Mouse (Mus musculus) midbrain, embryonic 13.5 days (tissue): ENCODE measurements around the gene Ddit4. TPM values are rescaled to one million over a fixed set of nuclear protein-coding genes. Genes with fewer than 3 reads are reported as not detected.
A peak's percentile ranks its signal among the peaks of the same experiment; 100 is the strongest.

Experiments used
- ATAC-seq: fragments of 200-750 bp; cut with Nextera tagmentation; 2 replicates; pipeline ENCODE4 v1.8.0; 2017; ENCODE audit warnings: mild to moderate bottlenecking, moderate TSS enrichment, moderate library complexity
- H3K27ac ChIP-seq: fragments of 300-500 bp; sonication (generic); 2 replicates; pipeline ENCODE4 v1.5.1; 2015; ENCODE audit warnings: inconsistent platforms, mild to moderate bottlenecking, moderate library complexity
- H3K27me3 ChIP-seq: fragments of 300-500 bp; sonication (generic); 2 replicates; pipeline ENCODE4 v1.6.1; 2015; ENCODE audit warnings: mild to moderate bottlenecking, inconsistent platforms
- H3K36me3 ChIP-seq: fragments of 300-500 bp; sonication (generic); 2 replicates; pipeline ENCODE4 v1.6.1; 2015; ENCODE audit warnings: mild to moderate bottlenecking, inconsistent platforms
- H3K4me1 ChIP-seq: fragments of 300-500 bp; sonication (generic); replicated peaks from 2 replicates; pipeline ENCODE4 v1.6.1; 2015; ENCODE audit warnings: inconsistent platforms
- H3K4me2 ChIP-seq: fragments of 300-500 bp; sonication (generic); replicated peaks from 2 replicates; pipeline ENCODE4 v1.6.1; 2015; ENCODE audit warnings: moderate library complexity, mild to moderate bottlenecking, inconsistent platforms
- H3K4me3 ChIP-seq: fragments of 300-500 bp; sonication (generic); replicated peaks from 2 replicates; pipeline ENCODE4 v1.5.1; 2015; ENCODE audit warnings: mild to moderate bottlenecking, inconsistent platforms
- H3K9ac ChIP-seq: fragments of 300-500 bp; sonication (generic); replicated peaks from 2 replicates; pipeline ENCODE4 v1.6.1; 2015; ENCODE audit warnings: mild to moderate bottlenecking, inconsistent platforms
- H3K9me3 ChIP-seq: fragments of 300-500 bp; sonication (generic); 2 replicates; pipeline ENCODE4 v1.6.1; 2016; ENCODE audit warnings: mild to moderate bottlenecking, inconsistent platforms
- WGBS: fragments of 180-500 bp; shearing (Covaris S2); methylation state at CpG from one replicate; pipeline ENCODE4 v1.1.7; 2015; 5-methylcytosine and 5-hydroxymethylcytosine counted together
- polyA plus RNA-seq: library from polyadenylated mRNA; unstranded; fragments of >200 nt; fragmentation: Nextera tagmentation; extraction: Ambion mirVana; gene quantifications from 2 replicates; pipeline ENCODE4 v1.2.1, GENCODE M21; 2015

The Ddit4 gene
- polyA plus RNA-seq, 1 experiment from 2014 or later = 58.7 TPM

DNA sequence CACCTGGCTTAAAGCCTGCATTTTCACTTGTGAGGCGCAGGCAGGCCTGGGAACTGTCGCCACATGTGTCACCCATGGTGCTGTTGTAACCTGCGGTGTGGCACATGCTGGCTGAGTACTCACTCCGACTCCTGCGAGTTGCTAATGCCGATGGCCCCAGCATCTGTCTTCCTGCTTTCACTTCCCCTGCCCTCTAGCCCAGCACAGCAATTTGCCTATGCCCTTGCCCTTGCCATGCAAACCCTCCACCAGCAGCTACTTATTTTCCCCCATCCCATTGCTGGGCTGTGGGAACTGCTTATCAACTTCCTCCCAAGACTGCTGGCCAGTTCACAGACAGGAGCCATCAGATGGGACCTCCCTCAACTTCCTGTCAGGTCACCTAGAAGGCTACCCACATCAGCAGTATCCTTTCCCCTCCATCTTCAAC lies 29.2 kb upstream of the Ddit4 start:
- peaks cover 16% of the 10 kb centered on the region for H3K36me3 ChIP-seq
- H3K9ac ChIP-seq = no peak overlapping the region
- 87% methylated on average over 6 of the region's 6 CpGs for WGBS
- no peak overlapping the region for H3K27ac ChIP-seq
- H3K4me1 ChIP-seq = peaks cover 22% of the 10 kb centered on the region
- no peaks in the 10 kb centered on the region for H3K27me3 ChIP-seq
- no peak overlapping the region for H3K4me2 ChIP-seq
- ATAC-seq = no peak
- H3K4me3 ChIP-seq = no peak overlapping the region
- H3K9me3 ChIP-seq = no peaks in the 10 kb centered on the region

DNA sequence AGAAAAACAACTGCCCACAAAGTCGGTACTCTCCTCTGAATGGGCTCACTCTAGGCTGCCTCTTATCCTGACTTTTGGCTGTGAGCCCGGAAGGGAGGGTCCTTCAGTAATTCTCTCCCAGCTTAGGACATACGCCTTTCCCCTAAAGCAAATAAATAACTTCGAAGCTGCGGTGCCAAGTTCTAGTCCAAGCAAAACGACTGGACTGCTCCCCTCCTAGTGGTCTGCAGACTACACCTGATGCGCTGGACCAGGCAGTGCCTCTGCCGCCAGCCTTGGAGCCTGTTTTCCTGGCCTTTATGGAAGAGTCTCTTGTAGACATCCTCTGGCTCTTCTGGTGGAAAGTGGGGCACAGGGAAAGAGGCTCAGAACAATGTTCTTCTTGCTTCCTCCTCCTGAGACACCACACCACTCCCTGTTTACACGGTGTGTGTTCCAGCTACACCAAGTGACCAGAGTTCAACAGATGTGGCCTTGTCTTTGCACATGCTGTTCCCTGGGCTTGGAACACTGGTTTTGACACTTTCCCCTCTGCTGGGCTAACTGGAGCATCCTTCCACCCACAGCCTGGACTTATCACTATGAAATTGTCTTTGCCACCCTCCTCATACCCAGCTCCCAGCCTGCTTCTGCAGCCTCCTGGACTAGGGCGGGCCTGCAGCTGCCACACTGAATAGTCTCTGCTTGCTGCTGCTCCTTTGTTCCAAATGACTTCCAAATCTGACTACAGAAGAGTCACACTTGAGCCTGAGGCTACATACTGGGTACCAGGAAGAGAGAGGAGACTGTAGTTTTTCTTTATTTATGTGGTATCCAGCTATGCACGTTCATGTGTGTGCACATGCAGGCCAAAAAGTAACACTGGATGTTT lies 27.5 kb upstream of the Ddit4 start:
- ATAC-seq = 0 out of 2 replicates have a peak, but pooled peaks have one; percentile 35
- H3K36me3 ChIP-seq = peaks cover 8% of the 10 kb centered on the region
- 0 out of 2 replicates have a peak overlapping the region, but pooled peaks have one; percentile 1 for H3K9ac ChIP-seq
- H3K27ac ChIP-seq = peak overlapping the region; percentile 78
- WGBS = 52% methylated on average over 11 of the region's 11 CpGs
- no peaks in the 10 kb centered on the region for H3K27me3 ChIP-seq
- H3K9me3 ChIP-seq = no peaks in the 10 kb centered on the region
- peaks cover 32% of the 10 kb centered on the region for H3K4me1 ChIP-seq
- no peak overlapping the region for H3K4me2 ChIP-seq
- no peak overlapping the region for H3K4me3 ChIP-seq

DNA sequence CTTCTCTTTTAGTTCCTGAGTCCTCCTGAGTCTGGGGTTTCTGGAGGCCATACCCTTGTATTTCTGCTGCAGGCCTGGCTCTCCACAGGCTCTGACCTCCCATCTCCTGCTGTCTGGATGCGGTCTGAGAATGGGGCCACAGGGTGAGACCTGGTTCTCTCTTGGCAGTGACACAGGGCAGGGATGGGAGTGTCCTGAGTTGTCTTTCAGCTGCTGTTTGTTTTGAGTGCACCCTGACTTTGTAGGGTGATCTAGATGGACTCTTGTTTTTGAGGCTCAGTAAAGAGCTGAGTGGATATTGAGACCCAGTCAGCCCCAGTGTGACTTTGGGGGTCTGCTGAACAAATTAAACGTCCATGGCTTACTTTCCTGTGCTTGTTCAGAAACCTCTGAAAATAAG lies 26.8 kb upstream of the Ddit4 start:
- Histone ChIP-seq H3K36me3 (peaks cover 3% of the 10 kb centered on the region; the same call in 1 of the 2 replicates), H3K4me3 (no peak overlapping the region), H3K4me2 (no peak overlapping the region), H3K9ac (no peak overlapping the region), H3K27me3 (no peaks in the 10 kb centered on the region), H3K27ac (peak overlapping the region; percentile 78; the same call in 1 of the 2 replicates), H3K4me1 (peaks cover 35% of the 10 kb centered on the region), H3K9me3 (no peaks in the 10 kb centered on the region)
- ATAC-seq = no peak
- whole genome bisulfite sequencing = 60% methylated on average over 2 of the region's 2 CpGs

DNA sequence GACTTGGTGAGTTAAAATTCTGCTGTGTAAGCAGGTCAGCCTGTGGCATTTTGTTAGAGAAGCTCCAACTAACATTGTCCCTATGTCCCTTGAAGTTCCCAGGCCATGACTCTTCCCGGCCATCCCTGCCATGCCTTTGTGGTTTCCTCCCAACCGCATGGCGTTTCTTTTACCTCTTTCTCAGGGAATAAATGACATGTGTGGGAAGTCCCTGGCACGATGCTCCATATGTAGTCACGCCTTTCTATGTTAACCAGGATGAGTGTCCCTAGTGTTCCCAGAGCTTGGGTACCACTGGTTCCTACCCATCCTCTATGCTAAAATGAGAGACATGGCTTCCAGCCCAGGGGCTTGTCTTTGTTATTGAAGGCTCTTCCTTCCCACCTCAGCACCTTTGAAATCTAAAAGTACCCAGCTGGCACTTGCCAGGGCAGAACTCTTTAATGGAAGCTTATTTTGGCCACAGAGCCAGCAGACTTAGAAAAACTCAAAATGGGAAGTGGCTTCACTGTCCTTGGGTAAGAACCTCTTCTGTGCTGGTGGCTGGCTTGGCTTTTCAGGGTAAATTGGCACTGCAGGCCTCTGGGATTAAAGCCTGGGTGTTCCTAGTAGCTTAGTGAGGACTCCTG lies 26.2 kb upstream of the Ddit4 start:
- 0 out of 2 replicates have a peak, but pooled peaks cover 2% of the 10 kb centered on the region for H3K36me3 ChIP-seq
- H3K4me2 ChIP-seq = no peak overlapping the region
- ATAC-seq = no peak
- WGBS = 86% methylated on average over 5 of the region's 5 CpGs
- H3K27me3 ChIP-seq = no peaks in the 10 kb centered on the region
- 0 out of 2 replicates have a peak overlapping the region, but pooled peaks have one; percentile 78 for H3K27ac ChIP-seq
- H3K4me1 ChIP-seq = peaks cover 35% of the 10 kb centered on the region
- no peaks in the 10 kb centered on the region for H3K9me3 ChIP-seq
- no peak overlapping the region for H3K9ac ChIP-seq
- H3K4me3 ChIP-seq = no peak overlapping the region

DNA sequence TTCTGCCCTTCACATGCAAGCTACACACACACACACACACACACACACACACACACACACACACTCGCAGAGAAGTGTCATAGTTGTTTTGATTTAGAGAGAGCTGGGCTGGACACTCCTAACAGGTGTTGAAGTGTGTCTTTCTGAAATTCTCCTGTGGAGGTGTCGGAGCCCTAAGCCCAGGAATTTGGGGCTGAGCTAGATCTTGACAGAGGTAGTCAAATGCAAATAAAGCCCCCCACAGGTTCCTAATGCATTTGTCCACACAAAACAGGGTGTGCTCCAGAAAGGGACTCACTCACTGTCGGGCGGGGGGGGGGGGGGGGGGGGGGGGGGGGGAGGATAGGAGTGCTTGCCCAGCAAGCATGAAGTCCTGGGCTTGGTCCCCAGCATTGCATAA lies 25.5 kb upstream of the Ddit4 start:
- Histone ChIP-seq H3K9ac (no peak overlapping the region), H3K4me1 (peaks cover 39% of the 10 kb centered on the region), H3K27me3 (no peaks in the 10 kb centered on the region), H3K27ac (no peak overlapping the region), H3K36me3 (no peaks in the 10 kb centered on the region), H3K4me2 (no peak overlapping the region), H3K9me3 (no peaks in the 10 kb centered on the region), H3K4me3 (no peak overlapping the region)
- ATAC-seq = no peak
- WGBS = 49% methylated on average over 2 of the region's 4 CpGs

DNA sequence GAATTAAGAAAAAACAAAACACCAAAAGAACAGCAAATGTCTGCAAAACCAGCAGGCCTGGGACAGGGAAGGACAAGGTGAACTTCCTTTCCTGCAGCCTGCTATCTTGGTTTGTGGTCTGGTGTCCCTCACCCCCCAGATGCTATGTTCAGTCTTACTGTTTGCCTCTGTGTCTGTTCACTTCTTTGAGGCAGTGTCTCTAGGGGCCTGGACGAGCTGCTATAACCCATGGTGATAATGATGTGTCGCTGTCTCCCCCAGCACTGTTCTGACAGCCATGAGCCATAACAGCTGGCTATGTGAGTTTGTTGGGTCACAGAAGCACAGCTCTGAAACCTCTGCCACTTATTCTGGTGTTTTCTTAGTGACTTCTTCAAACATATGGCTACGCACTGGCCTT lies 23.2 kb upstream of the Ddit4 start:
- H3K4me2 ChIP-seq = no peak overlapping the region
- peak overlapping the region; percentile 46; the same call in 1 of the 2 replicates for H3K27ac ChIP-seq
- H3K9ac ChIP-seq = no peak overlapping the region
- H3K36me3 ChIP-seq = no peaks in the 10 kb centered on the region
- H3K27me3 ChIP-seq = 0 out of 2 replicates have a peak, but pooled peaks cover 3% of the 10 kb centered on the region
- no peaks in the 10 kb centered on the region for H3K9me3 ChIP-seq
- peaks cover 51% of the 10 kb centered on the region for H3K4me1 ChIP-seq
- 71% methylated on average over 3 of the region's 3 CpGs for WGBS
- no peak overlapping the region for H3K4me3 ChIP-seq
- no peak for ATAC-seq

DNA sequence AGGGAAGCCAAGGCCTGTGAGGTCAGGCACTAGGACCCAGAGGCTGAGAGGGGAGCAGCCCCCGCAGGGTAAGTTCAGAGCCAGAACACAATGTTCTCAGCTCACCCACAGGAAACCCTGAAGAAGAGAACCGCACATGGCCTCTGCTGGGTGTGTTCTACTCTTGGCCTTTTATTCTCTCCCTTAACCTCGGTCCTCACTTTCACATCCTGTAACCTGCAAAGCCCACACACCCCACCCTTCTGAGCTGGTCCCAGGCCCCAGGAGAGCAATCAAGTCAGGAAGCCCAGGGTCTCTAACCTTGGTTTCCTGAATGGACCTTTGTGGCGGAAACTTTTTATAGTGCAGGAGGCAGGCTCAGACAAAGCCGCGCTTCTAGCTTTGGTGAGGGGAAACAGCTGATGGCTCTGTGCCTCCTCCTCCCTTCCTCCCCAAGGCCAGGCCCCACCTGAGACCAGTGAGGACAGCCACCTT lies 22.6 kb upstream of the Ddit4 start:
- Histone ChIP-seq H3K9me3 (no peaks in the 10 kb centered on the region), H3K27me3 (0 out of 2 replicates have a peak, but pooled peaks cover 3% of the 10 kb centered on the region), H3K4me2 (0 out of 2 replicates have a peak overlapping the region, but pooled peaks have one; percentile 4), H3K4me1 (peaks cover 49% of the 10 kb centered on the region), H3K9ac (peak overlapping the region; percentile 24; the same call in 1 of the 2 replicates), H3K4me3 (no peak overlapping the region), H3K27ac (peak overlapping the region; percentile 46; the same call in 1 of the 2 replicates), H3K36me3 (no peaks in the 10 kb centered on the region)
- ATAC-seq = no peak
- WGBS = 18% methylated on average over 6 of the region's 6 CpGs

DNA sequence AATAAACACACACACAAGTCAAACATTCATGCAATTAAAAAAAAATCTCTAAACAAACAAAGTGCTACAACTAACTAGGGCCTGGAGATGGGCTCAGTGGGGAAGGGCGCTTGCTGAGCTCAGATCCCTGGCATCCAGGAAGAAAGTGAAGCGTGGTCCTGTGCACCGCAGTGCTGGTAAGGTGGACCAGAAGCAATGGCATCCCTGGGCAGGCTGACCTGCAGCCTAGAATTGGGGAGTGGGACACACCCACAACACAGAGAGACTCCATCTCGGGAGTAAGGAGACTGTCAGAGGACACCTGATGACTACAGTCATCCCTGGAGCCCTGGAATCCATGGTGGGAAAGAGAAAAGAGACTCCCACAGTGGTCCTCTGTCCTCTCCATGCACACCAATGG lies 21.8 kb upstream of the Ddit4 start:
- Histone ChIP-seq H3K4me1 (peaks cover 41% of the 10 kb centered on the region), H3K9ac (no peak overlapping the region), H3K27me3 (0 out of 2 replicates have a peak, but pooled peaks cover 3% of the 10 kb centered on the region), H3K4me3 (no peak overlapping the region), H3K9me3 (no peaks in the 10 kb centered on the region), H3K27ac (no peak overlapping the region), H3K36me3 (no peaks in the 10 kb centered on the region), H3K4me2 (no peak overlapping the region)
- no peak for ATAC-seq
- WGBS = 85% methylated on average over 4 of the region's 4 CpGs

DNA sequence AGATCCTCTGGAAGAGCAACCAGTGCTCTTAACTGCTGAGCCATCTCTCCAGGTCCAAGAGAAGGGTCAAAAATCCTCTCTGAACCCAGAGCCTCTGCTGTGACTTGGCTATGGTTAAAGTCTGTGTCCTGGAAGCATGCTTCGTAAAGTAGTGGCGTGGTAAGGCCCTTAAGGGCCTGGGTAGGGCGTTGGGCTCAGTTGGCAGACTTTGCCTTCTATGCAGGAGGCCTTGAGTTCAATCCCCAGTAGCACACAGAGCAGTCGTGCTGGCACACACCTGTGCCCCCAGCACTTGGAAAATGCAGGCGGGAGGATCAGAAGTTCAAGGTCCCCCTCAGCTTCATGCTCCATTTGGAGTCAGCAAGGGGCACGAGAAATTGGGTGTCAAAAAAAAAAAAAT lies 21.4 kb upstream of the Ddit4 start:
- no peak for ATAC-seq
- WGBS = 84% methylated on average over 6 of the region's 6 CpGs
- H3K36me3 ChIP-seq = no peaks in the 10 kb centered on the region
- no peak overlapping the region for H3K4me2 ChIP-seq
- 0 out of 2 replicates have a peak, but pooled peaks cover 3% of the 10 kb centered on the region for H3K27me3 ChIP-seq
- no peak overlapping the region; the same call in 1 of the 2 replicates for H3K27ac ChIP-seq
- no peak overlapping the region for H3K4me3 ChIP-seq
- H3K9me3 ChIP-seq = no peaks in the 10 kb centered on the region
- H3K4me1 ChIP-seq = peaks cover 37% of the 10 kb centered on the region
- H3K9ac ChIP-seq = no peak overlapping the region

DNA sequence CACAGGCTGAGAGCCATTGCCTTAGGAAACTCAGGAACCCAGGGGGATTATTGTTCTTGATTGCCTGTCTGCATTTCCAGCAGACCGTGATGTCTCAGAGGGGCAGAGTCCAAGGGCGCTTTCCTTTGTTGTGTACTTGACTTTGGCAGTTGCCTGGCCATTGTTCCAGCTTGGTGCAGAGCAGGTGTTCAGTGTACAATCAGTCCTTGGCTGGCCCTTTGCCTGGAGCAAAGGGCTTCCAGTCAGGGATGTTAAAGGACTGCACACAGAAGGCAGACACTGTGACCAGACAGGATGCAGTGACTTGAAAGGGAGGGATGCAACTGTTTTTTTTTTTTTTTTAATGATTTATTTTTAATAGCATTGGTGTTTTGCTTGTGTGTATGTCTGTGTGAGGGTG lies 20.9 kb upstream of the Ddit4 start:
- Histone ChIP-seq H3K27me3 (0 out of 2 replicates have a peak, but pooled peaks cover 3% of the 10 kb centered on the region), H3K36me3 (no peaks in the 10 kb centered on the region), H3K9me3 (no peaks in the 10 kb centered on the region), H3K27ac (no peak overlapping the region; the same call in 1 of the 2 replicates), H3K4me2 (no peak overlapping the region), H3K9ac (no peak overlapping the region), H3K4me3 (no peak overlapping the region), H3K4me1 (peaks cover 33% of the 10 kb centered on the region)
- no peak for ATAC-seq
- 32% methylated on average over 2 of the region's 2 CpGs for whole genome bisulfite sequencing

DNA sequence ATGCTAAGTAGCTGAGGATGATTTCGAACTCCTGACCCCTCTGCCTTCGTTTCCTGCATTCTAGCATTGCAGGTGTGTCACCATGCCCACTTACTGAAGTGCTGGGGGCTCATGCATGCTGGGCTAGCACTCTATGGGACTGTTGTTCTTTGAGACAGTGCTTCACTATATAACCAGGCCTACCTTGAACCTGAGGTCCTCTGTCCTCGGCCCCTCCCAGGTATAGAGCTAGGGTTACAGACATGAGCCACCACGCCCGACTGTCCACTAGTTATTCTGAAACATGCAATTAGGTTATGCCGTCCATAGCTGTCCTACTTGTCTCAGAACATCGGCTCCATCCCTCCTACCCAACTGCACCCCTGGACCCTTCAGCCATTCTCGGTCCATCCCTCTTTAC lies 20.2 kb upstream of the Ddit4 start:
- Histone ChIP-seq H3K9ac (no peak overlapping the region), H3K27me3 (0 out of 2 replicates have a peak, but pooled peaks cover 3% of the 10 kb centered on the region), H3K36me3 (no peaks in the 10 kb centered on the region), H3K4me3 (no peak overlapping the region), H3K9me3 (no peaks in the 10 kb centered on the region), H3K4me2 (no peak overlapping the region), H3K27ac (no peak overlapping the region), H3K4me1 (peaks cover 33% of the 10 kb centered on the region)
- 93% methylated on average over 8 of the region's 8 CpGs for WGBS
- no peak for ATAC-seq
